Mouse (Mus musculus) right cerebral cortex, postnatal 10 days (tissue): ENCODE measurements around the gene Orm1.

Experiments used
- DNase-seq, 2 experiments: peaks; one replicate each; pipeline ENCODE4 v3.0.0; 2021; ENCODE audit warnings: low spot score in 2 of 2

Orm1 gene

GRCm38 (mm10) chr4:63355877-63356665, 11.7 kb downstream of the Orm1 start, which contains the start of gene Orm3:
Orm3 (plus strand) TSS chr4:63356162.
- DNase-seq = no peak

DNA sequence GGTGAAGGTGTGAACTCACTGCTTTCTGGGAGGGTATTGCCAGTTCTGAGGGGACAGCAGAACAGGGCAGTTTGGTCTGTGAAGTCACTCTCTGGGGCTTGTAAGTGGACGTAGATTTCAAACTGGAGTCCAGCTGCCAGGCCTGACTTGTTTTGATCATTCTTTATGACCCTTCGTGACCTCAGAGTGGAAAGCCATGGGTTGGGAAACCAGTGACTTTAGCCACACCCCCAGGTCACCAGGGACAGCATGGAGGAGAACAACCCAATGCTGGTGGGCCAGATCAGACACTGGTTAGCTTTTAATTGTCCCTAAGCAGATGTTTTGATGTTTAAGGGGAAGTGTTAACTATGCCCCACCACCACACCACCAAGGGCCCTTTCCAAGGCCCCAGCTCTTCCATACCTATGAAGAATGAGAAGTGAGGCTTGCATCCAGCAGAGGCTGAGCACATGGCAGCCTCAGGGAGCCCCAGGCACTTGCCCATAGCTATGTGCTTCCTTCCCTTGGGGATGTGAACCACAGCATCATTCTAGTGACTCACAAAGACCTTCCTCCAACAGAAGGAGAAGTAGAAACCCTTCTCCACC, 12.7 kb downstream of the Orm1 start:
- DNase-seq = no peak

- DNase-seq = no peak
Measured at GRCm38 (mm10) chr4:63359861-63360260, 15.5 kb downstream of the Orm1 start.

DNA sequence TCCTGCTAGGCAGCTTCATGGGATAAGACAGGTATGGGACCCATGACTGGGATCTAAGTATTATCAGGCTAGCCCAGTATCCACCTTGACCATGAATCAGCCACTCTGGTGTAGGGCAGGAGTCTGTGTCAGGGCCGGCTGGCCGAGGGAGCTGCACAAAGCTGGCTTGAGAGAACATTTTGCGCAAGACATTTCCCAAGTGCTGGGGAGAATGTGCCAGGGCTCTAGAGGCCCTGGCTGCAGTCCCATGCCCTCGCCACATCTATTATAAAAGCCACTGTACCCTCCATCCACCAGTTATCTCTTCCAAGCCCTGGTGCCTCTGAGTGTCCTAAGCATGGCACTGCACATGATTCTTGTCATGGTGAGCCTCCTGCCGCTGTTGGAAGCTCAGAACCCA, 17.8 kb downstream of the Orm1 start, which contains the start of gene Orm2:
TSS of gene Orm2 (plus strand) at position 300 of the 400 bp plus-strand sequence.
- DNase-seq = no peak

- DNase-seq = peak; percentile 86 to 90
Measured at GRCm38 (mm10) chr4:63368577-63368976, 24.2 kb downstream of the Orm1 start.

GRCm38 (mm10) chr4:63370897-63371296, 26.5 kb downstream of the Orm1 start:
- DNase-seq = no peak

GRCm38 (mm10) chr4:63371890-63372289, 27.5 kb downstream of the Orm1 start:
- peak in 1 of 2 experiments; percentile 55 for DNase-seq

DNA sequence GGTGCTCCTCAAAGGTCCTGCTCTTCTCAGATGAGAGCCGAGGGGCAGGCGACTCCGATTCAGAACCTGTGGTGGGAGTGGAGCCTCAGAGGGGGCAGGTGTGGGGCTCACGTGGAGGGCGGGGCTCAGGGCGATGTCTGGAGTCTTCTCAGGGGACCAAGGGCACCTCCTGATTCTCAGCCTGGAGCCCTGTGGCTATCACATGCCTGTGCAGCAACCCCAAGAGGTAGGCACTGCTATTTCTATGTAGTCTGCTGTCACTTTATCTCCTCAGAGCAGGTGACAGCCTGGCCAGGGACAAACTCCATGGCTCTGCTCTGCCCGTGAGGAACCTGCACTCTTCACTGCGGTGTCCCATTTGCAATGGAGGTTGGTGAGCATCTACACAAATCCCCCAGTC, 29.0 kb downstream of the Orm1 start:
- no peak for DNase-seq

DNA sequence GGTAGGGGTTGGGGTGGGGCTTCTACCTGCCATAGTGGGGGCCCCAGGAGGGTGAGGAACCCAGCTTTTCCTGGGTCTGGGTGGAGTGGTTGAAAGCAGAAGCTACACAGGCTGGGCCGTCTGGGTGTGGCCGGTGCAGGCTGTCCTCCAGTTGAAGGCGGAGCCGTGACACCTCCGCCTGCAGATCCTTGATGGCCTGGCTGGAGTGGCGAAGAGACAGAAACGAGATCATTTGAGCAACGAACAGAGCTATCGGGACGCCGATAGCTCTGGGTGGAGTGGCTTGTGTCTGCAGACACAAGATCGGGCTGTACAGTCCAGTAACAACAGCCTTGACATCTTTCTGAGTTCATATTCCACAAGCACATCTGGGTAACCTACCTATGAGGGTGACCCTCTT, 30.0 kb downstream of the Orm1 start:
- no peak for DNase-seq

- peak; percentile 57 to 67 for DNase-seq
Measured at GRCm38 (mm10) chr4:63375367-63375766, 31.0 kb downstream of the Orm1 start.

DNA sequence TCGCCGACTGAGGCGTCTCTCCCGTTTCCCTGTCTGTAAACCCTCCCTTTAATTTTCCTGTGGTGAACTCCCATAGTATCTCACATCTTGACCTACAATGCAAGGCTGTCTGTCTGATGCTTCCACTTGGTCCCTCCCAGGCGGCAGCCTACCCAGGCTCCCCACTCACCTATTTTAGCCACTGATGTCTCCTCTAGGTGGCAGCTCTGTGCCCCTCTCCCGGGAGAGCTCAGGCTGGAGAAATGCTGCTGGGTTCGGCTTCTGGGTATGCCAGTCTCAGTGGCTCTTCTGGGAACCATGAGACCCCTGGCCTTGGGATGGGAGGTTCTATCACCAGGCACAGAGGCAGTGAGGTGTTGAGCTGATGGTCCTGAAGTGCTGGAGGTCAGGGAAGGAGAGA, 33.1 kb downstream of the Orm1 start:
- no peak for DNase-seq

- DNase-seq = no peak
Measured at GRCm38 (mm10) chr4:63382676-63383369, 38.5 kb downstream of the Orm1 start.

- DNase-seq = no peak
Measured at GRCm38 (mm10) chr4:63383474-63383873, 39.1 kb downstream of the Orm1 start.

GRCm38 (mm10) chr4:63384262-63384661, 39.9 kb downstream of the Orm1 start:
- DNase-seq = no peak

- DNase-seq = no peak
Measured at GRCm38 (mm10) chr4:63385253-63385652, 40.9 kb downstream of the Orm1 start.

DNA sequence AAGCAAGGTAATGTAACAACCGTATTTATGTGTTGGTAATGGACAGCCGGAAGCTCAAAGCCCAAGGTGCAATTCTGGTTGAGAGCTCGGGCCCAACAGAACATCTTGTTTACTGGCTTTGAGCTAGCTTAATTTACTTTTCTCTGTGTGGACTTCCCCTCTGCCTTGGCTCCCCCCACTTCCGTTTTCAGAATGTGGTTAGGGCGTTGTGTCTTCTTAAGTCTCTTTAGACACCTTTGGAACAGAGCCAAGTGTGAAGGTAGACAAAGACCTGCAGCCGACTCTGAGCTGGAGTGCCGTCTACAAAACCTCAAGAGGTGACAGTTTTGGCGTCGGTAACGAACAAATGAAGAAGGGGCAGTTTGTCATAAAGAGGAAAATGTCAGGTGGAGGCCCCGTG, 41.4 kb downstream of the Orm1 start:
- no peak for DNase-seq

DNA sequence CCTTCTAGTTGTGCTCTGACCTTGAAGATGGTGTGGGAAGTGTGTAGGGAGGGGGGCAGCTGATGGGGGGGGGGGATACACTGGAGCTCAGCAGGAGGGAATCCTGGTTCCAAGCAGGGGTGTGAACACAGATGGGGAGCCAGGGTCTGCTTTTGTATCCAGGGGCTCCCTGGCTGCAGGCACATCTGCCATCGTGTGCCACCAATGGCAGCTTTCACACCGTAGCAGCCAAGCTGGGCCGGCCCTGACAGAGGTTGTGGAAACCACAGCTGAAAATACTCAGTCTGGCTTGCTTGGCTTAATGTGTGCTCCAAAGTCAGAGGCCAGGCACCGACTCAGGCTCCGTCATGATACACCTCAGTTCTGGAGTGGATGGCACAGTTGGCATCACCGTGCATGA, 43.7 kb downstream of the Orm1 start:
- DNase-seq = no peak

- DNase-seq = no peak
Measured at GRCm38 (mm10) chr4:63389121-63389886, 44.9 kb downstream of the Orm1 start.

- DNase-seq = no peak
Measured at GRCm38 (mm10) chr4:63389887-63390528, 45.6 kb downstream of the Orm1 start.

GRCm38 (mm10) chr4:63391322-63391721, 47.0 kb downstream of the Orm1 start:
- no peak for DNase-seq
